Mouse (Mus musculus): Measurements from ENCODE around the gene Eddm3b.

DNA sequence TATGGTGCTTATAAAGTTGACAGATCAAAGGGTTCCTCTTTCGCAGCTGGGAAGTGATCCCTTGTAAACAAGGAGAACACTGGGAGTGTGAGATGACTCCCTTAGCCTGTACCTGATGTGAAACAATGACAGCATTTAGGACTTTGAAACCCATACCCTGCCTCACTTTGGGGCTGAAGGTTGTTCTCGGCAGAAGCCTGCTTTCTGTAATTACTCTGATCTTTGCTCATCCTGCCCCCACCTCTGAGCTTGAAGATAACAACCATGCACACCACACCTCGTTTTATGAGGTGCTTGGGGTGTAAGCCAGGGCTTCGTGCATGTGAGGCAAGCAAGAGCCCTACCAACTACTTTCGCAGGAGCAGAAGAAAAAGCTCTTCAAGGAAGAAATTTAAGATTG is 34.9 kb downstream of the Eddm3b start:
- TF ChIP-seq CTCF (IDR thresholded peaks at IDR 0.05; ENCODE audit: control insufficient read depth, insufficient read depth, low read length) (no peak), POLR2A (IDR thresholded peaks at IDR 0.05; ENCODE audit: borderline replicate concordance, control insufficient read depth, low read depth, low read length) (no peak)

Measured in bone marrow, adult 2 months (tissue).